Mouse (Mus musculus): Measurements from ENCODE around the gene Gps1. TPM values are rescaled to one million over a fixed set of nuclear protein-coding genes. Genes with fewer than 3 reads are reported as not detected.
"Not testable (repeated sequence)": the region's sequence is repeated elsewhere in the genome, so short reads cannot be mapped to it uniquely, and the experiment has no call there.

Gps1 gene
- total RNA-seq, 4 experiments from 2014 or later, result 65.4 to 71.6 (median 69.3) TPM

DNA sequence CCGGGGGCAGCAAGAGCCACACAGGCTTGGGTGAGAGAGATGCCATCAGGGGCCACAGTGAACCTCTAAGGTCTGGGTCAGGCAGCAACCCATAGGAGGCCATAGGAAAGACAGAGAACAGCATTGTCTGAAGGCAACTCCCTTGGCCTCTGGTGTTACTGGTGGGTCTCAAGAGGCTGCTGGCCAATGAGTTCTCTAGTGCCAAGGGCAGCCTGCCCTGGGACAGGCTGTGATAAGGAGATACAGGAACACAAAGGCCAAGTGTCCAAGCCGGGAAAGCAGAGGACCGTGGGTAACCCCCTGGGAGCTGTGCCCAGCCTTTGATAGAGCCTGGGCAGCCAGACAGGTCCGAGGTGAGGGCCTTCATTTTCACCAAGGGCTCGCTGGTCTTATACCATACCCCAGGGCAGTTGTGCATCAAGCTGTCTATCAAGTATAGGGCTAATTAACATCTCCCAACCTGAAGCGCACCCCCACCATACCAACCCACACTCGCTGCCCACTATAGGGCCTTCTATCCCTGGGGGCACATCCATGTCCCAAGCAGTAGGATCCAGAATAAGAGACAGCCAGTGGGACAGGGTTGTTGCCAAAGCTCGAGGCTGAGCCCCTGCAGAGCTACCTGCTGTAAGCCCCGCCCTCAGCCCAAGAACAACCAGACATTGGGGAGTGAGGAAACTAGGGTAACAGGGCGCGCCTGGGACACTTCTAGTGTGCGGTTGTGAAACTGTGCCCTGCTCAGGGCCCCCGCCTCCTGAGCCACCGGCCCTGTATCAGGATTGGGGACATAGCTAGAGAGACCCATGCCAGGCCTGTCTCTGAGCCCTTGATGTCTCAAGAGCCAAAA, 37.2 kb downstream of the Gps1 start:
- no peak for DNase-seq (ENCODE audit: low spot score in 2 of 2)

DNA sequence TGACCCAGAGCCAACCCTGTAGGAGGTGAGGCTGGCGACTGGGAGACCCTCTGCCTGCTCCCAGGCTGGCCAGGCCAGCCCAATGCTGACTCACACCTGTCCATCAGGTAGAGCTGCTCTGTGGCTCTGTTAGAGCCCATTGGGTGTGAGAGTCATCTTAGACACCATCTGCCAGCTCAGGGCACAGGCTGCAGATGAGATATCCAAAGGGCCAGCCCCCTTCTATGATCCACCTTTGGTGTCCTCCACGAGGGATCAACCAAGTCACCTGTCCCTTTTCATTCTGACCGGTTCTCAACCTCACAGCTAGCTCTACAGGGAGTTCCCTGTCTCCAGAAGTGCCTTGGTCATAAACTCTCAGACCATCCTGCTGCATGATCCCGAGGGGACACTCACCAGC, 38.2 kb downstream of the Gps1 start:
- no peak for DNase-seq (ENCODE audit: low spot score in 2 of 2)

DNA sequence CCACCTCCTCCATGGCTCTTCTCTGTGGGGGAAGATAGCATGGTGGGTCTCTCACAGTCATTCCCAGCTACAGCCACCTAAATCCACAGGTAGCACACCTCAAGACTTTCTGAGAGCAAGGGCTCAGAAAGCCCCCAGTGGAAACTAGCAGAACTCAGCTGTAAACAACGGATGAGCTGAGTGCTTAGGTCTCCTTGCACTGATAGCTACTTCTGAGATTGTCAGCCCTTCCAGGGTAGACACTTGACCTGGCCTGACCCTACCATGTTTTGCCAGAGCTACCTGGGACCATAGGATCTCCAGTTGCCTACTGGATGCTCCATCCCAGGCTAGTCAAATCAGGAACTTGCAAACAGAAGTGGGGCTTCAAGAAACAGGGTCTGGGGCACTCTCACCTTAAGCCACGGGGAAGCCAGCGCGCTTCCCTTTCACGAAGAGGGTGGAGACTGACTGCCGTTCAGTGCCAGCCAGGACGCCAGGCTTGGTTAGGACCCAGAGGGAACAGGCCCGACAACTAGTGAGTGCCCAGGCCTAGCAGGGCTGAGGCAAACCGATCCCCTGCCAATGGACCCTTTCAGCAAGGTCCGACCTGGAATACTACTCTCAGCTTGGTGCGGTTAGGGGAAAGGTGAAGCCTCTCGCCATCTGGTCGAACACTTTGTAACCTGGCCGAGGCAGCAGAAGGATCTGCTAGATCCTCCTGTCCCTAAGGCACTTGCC, 38.9 kb downstream of the Gps1 start:
- no peak for DNase-seq (ENCODE audit: low spot score in 2 of 2)

DNA sequence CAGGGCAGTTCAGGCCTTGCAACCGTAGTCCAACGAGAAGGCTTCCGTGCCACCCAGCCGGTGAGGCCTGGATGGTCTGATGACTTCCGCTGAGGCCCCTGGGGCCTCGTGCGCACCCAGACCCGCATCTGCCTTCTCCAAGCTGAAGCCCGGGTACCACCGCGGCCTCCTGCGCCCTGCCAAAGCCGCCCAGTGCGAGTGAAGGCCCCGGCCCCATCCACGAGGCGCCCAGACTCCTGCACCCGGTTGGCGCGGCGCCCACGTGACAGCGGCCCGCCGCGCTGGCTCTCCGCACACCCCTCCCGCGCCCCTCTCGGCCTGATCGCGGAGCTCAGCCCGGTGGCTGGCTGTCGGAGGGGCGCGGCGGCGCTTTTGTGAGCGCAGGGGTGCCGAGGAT, 39.5 kb downstream of the Gps1 start:
- DNase-seq (ENCODE audit: low spot score in 2 of 2), result peak in 1 of 2 experiments; percentile 30

DNA sequence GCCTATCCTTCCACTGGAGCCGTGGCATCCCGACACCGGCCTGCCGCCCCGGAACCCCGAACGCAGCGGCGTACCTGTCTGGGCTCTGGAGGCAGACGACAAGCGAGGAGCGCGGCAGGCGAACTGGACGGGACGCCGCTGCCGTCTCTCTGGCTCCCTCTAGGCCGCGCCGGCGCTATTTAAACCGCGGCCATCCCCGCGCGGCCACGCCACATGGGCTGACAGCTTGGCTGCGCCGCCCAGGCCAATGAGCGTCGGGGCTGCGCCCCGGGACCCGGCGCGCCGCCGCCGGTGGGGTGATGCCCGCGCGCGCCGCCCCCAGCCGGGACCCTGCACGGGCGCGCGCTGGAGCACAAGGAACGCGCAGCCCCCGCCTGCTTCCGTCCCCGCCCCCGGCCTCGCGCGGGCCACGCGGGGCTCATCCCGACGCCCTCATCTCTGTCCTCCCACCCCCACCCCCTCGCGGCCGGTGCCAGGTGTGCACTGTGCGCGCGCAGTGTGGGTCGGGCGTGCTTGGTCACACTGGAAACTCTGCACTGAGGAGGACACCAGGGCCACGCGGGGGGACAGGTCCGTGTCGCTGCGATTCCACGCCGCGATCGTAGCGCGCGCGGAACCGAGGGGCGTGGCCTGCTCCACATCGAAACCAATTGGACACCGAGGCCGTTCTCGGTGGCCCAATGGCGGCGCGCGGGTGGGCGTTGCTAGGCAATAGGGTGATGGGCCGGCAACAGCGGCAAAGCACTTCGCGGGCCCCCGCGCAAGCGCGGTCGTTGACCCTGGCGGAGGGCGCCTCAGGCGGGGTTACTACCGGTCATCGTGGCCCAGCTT, 40.1 kb downstream of the Gps1 start, which contains the start of gene Fasn:
Gene Fasn, minus strand, starts transcription at position 592 of the 831 bp plus-strand sequence.
- DNase-seq (ENCODE audit: low spot score in 2 of 2), result peak; percentile 90 to 94

DNA sequence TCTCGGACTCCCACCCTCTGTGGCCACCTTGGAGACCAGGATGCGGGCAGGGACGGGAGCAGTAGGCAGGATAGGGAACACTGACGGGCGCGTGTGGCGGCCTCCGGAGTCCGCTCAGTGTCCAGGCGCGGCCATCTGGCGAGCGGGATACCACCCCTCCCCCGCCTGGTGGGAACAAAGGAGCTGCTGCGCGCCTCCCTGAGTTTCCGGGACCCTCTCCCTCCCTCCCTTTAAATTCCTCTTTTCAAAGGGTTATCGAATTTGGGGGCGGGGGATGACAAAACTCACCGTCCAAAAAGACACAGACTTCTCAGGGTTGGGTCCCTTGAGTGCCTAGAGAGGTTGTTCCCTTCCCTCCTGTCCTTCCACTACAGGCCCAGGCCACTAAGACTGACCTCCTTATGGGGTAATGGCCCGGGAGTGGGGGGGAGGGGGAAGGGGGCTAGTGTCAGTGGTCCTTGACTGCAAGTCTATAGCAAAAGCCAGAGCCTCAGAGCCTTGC, 40.8 kb downstream of the Gps1 start:
- DNase-seq (ENCODE audit: low spot score in 2 of 2), result no peak

DNA sequence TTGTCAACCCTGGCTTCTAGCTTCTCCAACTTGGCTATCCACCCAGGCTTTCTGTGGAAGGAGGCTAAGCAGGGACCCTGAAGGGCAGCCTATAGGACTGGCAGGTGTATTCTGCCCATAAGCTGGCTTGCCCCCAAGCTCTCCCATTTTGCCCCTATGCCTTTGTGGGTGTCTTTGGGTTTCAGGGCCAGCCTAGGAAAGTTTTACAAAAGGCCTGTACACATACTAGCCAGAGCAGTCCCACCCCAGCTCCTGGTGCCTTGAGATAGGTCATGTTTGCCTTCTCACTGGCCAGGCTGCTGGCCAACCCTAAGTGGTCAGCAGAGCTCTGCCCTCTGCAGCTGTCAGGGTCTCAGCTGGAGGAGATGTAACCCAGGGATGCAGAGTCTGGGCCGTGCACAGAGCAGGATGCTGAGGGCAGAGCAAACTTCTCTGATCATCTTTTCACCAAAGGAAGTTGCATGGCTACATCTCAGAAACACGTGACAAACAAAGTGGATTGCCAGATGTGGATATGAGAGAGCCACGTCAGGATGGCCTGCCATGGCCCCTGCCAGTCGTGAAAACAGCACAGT, 41.3 kb downstream of the Gps1 start:
- no peak for DNase-seq (ENCODE audit: low spot score in 2 of 2)

DNA sequence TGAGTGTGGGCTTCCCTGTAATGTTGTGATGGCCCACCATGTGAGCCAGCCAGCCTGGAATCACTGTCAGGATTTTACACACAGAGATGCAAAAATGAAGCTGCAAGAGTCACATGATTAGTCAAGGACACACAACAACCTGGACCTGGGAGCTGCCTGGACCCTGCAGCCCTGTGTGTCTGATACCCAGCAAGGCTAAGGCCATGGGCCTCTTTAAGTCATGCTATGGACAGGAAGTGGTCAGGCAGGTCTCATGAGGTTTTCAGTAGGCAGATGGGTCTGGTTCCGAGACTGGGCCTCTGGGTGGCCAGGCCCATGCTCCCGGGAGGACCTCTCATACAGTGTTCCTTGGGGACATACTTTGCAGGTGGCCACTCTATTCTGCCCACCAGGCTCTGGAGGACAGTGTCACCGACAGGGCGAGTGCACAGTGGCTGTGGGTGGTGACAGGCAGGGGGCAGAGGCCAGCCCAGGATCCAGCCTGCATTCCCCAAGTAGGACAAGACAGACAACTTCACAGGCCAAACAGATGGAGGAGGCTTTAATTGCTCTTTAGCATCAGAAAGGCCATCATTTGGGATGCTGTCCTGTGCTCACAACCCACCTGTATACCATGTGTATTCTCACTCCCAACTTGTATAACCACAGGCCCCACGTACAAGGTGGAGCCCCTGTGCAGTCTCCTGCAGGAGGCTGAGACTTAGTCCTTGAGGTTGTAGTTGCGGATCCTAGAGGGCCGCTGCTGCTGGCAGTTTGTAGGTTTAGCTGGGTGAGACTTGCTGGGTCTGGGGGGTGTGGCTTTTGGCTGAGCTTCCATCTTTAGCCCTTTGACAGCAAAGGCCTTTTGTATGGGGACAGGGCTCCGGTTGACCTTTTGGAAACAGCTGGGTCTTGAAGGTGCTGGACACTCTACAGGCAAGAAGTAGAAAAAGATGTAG, 42.2 kb downstream of the Gps1 start:
- no peak for DNase-seq (ENCODE audit: low spot score in 2 of 2)

DNA sequence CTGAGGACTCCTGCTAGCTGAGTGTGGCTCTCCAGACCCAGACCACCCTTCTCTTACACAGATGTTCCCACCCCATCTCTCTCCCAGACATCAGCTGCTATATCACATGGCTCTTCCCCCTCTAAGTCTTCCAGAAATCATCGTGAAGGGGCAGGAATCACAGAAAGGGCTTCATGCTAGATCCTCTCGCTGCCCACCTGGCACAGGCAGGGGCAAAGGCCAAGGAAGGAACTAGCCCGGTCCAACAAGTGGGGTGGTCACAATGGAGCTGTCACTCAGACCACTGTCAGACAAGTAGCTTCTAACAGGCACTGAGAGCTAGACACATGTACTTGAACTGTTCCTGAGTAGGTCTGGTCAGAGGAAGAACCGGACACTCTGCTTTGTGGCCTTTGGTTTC, 44.3 kb downstream of the Gps1 start:
- DNase-seq (ENCODE audit: low spot score in 2 of 2), result no peak

DNA sequence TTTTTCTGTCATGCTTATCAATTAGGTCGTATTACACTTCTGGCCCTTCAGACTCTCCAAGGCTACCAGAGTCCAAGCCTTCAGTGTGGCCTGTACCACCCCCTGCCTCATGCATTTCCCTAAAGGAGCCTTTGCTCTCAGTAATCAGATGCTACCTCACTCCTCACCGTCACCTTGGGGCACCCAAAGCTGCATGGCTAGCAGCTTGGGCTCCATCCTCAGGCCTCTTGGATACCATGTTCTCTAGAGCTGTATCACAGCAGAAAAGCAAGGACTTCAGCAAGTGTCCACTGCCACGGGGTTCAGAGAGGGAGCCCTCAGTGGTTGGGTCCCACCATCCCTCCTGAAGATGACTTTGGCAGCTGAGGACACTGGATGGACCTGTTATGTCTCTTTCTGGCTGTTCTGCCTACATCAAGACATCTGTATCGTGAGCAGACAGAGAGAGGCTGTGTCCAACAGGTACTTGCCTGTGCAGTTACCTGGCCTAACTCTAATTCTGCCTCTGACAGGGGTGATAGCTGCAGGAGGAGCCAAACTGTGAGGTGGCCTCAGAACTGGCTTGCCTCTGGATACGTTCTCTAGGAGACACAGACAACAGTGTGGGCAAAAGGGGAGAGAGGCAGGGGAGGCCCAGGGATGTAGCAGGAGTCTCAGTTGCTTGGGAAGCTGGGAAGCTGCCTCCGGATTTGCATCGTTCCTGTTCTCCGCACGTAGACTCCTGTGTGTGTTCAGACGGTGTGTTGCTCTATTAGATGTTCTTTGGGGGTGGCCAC, 45.9 kb downstream of the Gps1 start:
- DNase-seq (ENCODE audit: low spot score in 2 of 2), result no peak

DNA sequence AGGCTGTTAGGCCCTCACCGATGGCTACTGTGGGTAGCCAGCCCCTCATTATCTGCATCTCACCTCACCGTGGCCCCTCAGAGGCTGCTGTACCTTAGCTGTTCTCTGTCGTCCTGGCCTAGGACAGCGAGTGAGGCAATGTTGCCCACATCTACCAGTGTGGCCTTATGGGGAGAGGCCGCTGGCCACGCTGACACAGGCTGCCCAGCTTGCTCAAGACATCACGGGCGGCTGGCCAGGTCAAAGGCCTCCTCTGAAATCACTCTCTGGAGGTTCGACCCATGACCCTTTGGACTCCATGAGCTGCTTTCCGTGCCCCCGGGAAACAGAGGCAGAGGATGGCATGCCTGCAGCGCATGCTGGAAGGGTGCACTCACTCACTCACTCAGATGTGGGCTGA, 46.6 kb downstream of the Gps1 start:
- DNase-seq (ENCODE audit: low spot score in 2 of 2), result no peak

DNA sequence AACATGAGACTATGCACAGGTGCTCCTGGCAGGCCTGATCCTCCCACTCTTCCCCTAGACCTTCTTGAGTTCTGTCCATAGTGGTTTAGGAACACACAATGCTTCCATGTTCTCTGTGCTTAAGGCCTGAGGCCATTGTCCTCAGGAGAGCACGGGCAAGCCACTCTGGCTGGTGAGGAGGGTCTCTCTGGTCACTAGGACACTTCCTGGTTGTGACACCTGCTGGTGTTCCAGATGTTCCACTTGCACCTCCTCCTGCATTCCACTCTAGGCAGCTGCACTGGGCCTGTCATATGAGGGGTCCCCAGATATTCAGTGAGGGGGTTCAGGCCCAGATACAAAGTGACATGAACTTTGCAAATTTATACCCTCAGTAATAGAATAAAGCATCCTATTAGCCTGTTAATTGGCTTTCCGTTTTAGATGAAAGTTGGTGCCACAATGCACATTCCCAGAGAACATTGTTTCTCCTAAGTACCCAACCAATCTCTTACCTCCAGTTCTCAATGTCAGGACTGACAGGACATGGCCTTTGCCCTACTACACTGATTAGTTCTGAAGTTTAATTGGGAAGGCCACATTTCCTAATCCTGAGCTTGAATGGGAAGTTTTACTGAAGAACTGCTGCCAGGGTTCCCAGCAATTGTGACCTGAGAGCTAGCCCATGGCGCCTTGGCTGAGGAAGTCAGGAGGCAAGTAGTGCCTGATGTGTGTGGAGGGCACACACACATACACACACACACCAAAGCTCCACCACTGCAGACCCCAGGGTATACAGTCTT, 47.8 kb downstream of the Gps1 start:
- DNase-seq (ENCODE audit: low spot score in 2 of 2), result no peak

DNA sequence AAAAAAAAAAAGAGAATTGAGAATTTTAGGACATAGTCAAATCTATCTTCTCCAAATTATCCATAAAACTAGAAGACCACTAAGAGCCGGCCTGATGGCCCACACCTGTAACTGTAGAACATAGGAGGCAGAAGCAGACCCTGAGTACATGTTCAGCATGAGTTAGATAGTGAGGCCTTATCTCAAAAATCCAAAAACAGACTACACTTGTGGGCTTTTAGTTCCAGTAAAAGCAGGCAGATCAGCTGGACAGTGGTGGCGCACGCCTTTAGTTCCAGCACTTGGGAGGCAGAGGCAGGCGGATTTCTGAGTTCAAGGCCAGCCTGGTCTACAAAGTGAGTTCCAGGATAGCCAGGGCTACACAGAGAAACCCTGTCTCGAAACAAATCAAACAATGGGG, 48.9 kb downstream of the Gps1 start:
- DNase-seq (ENCODE audit: low spot score in 2 of 2), result not testable (repeated sequence)

DNA sequence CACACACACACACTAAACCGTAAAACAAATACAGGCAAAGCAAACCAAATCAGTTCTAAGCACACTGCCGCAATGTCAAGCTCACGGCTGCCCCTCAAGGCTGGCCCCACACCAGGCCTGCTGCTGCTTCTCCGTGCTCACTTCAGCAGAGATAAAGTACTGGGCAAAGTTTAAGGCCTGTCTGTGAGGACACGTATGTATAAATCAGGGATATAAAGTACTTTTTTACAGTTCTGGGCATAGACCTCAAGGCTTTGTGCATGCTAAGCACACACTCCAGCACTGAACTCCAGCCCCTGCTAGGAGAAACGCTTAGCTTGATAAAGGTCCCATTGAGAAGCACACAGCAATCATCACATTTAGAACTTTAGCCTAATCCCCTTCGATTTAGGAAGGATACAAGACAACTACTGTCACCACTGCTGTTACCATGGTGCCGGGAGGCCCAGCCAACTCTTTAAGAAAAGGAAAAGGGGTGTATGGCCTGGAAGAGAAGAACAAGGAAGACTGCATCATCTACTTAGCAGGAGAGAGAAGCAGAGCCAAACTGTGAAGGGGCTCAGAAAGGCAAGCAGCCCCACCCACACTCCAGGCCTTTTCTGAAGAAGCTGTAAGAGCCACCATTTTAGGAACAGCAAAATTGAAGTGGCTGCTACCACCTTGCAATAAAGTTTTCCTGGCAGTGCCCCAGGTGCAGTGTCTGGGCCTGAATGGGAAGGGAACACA, 49.6 kb downstream of the Gps1 start:
- DNase-seq (ENCODE audit: low spot score in 2 of 2), result no peak

Measured in gastrocnemius, adult 8-10 months (tissue).